Mouse (Mus musculus): ENCODE results near the gene Fem1b. TPM values are rescaled to one million over a fixed set of nuclear protein-coding genes. Genes with fewer than 3 reads are reported as not detected.
"Not testable (repeated sequence)": the region's sequence is repeated elsewhere in the genome, so short reads cannot be mapped to it uniquely, and the experiment has no call there.

Fem1b gene
- polyA plus RNA-seq, 1 experiment from 2014 or later: 41.1 TPM

DNA sequence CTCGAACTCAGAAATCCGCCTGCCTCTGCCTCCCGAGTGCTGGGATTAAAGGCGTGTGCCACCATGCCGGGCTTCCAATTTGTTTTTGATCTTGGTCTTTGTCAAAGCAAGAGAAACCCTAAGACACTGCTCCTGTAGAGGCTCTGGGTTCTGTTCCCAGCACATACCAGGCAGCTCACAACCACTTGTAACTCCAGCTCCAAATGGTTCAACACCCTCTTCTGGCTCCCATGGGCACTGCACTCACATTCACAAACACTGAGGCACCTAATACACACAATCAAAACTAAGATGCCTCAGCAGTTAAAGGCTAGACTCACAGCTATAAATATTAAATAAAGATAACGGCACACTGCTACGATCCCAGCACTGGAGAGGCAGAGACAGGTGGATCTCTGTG lies 10.1 kb upstream of the Fem1b start:
- Histone ChIP-seq H3K4me3 (ENCODE audit: low read depth, low read length) (no peak overlapping the region), H3K36me3 (replicated peaks; ENCODE audit: control insufficient read depth, insufficient read depth, low read depth, low read length) (no peaks in the 10 kb centered on the region), H3K27me3 (ENCODE audit: control insufficient read depth, insufficient read depth, low read length) (no peaks in the 10 kb centered on the region), H3K9me3 (replicated peaks; ENCODE audit: control insufficient read depth, low read length) (no peaks in the 10 kb centered on the region), H3K4me2 (ENCODE audit: low read depth, low read length) (no peak overlapping the region), H3K4me1 (ENCODE audit: control insufficient read depth, insufficient read depth, low read length) (0 out of 2 replicates have a peak, but pooled peaks cover 2% of the 10 kb centered on the region), H3K27ac (replicated peaks; ENCODE audit: low read depth, low read length) (no peak overlapping the region), H3K9ac (replicated peaks; ENCODE audit: low read length) (no peak overlapping the region)
- DNase-seq (ENCODE audit: low spot score) (no peak), ATAC-seq (replicated peaks; ENCODE audit: insufficient number of reproducible peaks, low FRiP score, low TSS enrichment, low read depth) (no peak)
- 96% methylated on average over 7 of the region's 7 CpGs for WGBS

DNA sequence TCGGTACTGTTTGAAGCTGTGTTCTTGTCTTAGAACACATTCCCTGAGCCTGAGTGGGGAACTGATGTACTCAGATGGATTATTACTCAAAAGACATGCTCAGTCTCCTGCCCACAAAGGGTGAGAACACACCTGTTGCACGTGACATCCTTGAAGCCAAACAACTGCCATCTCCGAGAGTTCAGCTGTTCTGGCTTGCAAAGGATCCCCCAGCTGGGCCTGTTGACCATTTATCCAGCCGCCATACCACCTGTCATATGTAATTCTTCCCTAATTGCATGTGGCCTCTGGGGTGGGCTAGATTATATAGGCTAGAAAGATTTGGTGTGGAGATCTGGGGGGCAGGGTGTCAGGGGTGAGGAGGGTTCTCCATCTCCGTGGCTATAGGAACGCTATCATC lies 9.1 kb upstream of the Fem1b start:
- Histone ChIP-seq H3K27me3 (ENCODE audit: control insufficient read depth, insufficient read depth, low read length) (no peaks in the 10 kb centered on the region), H3K27ac (replicated peaks; ENCODE audit: low read depth, low read length) (no peak overlapping the region), H3K9ac (replicated peaks; ENCODE audit: low read length) (no peak overlapping the region), H3K36me3 (replicated peaks; ENCODE audit: control insufficient read depth, insufficient read depth, low read depth, low read length) (no peaks in the 10 kb centered on the region), H3K4me2 (ENCODE audit: low read depth, low read length) (no peak overlapping the region), H3K4me3 (ENCODE audit: low read depth, low read length) (no peak overlapping the region), H3K9me3 (replicated peaks; ENCODE audit: control insufficient read depth, low read length) (no peaks in the 10 kb centered on the region), H3K4me1 (ENCODE audit: control insufficient read depth, insufficient read depth, low read length) (0 out of 2 replicates have a peak, but pooled peaks cover under 1% of the 10 kb centered on the region)
- WGBS: 81% methylated on average over 6 of the region's 6 CpGs
- ATAC-seq (replicated peaks; ENCODE audit: insufficient number of reproducible peaks, low FRiP score, low TSS enrichment, low read depth) (no peak), DNase-seq (ENCODE audit: low spot score) (no peak)

DNA sequence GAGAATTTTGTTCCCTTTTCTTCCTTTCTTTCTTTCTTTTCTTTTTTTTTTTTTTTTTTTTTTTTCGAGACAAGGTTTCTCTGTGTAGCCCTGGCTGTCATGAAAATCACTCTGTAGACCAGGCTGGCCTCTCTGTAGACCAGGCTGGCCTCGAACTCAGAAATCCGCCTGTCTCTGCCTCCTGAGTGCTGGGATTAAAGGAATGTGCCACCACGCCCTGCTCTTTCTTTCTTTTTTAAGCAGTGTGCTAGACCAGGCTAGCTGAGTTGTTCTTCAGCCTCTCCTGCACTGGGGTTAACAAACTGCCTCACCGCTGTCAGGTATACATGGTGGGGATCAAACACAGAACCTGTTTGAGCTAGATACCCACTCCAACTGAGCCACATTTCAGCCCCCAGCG lies 8.2 kb upstream of the Fem1b start:
- 90% methylated on average over 6 of the region's 6 CpGs for WGBS
- not testable (repeated sequence) for H3K4me1 ChIP-seq (ENCODE audit: control insufficient read depth, insufficient read depth, low read length); H3K9me3 ChIP-seq (replicated peaks; ENCODE audit: control insufficient read depth, low read length); H3K9ac ChIP-seq (replicated peaks; ENCODE audit: low read length); DNase-seq (ENCODE audit: low spot score); ATAC-seq (replicated peaks; ENCODE audit: insufficient number of reproducible peaks, low FRiP score, low TSS enrichment, low read depth); H3K4me2 ChIP-seq (ENCODE audit: low read depth, low read length); H3K27me3 ChIP-seq (ENCODE audit: control insufficient read depth, insufficient read depth, low read length); H3K36me3 ChIP-seq (replicated peaks; ENCODE audit: control insufficient read depth, insufficient read depth, low read depth, low read length); H3K4me3 ChIP-seq (ENCODE audit: low read depth, low read length); H3K27ac ChIP-seq (replicated peaks; ENCODE audit: low read depth, low read length)

DNA sequence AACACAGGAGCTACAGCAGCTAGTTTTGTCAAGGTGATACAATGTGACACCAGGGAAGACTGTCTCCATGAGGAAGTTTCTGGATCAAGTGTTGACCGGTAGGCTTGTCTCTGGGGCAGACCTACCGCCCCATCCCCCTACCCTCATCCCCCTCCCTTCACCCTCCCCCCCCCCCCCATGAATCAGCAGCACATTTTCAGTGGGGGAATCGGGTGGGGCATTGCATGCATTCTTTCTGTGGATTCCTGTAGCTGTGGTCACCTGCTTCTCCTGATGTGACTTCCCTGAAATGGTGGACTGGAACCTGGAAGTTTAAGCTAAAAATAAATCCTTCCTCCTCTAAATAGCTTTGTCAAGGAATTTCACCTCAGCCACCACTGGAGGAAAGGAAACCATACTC lies 7.8 kb upstream of the Fem1b start:
- Histone ChIP-seq H3K27ac (replicated peaks; ENCODE audit: low read depth, low read length) (no peak overlapping the region), H3K9me3 (replicated peaks; ENCODE audit: control insufficient read depth, low read length) (no peaks in the 10 kb centered on the region), H3K4me3 (ENCODE audit: low read depth, low read length) (no peak overlapping the region), H3K27me3 (ENCODE audit: control insufficient read depth, insufficient read depth, low read length) (no peaks in the 10 kb centered on the region), H3K4me2 (ENCODE audit: low read depth, low read length) (no peak overlapping the region), H3K9ac (replicated peaks; ENCODE audit: low read length) (no peak overlapping the region), H3K4me1 (ENCODE audit: control insufficient read depth, insufficient read depth, low read length) (no peaks in the 10 kb centered on the region), H3K36me3 (replicated peaks; ENCODE audit: control insufficient read depth, insufficient read depth, low read depth, low read length) (no peaks in the 10 kb centered on the region)
- DNase-seq (ENCODE audit: low spot score) (no peak), ATAC-seq (replicated peaks; ENCODE audit: insufficient number of reproducible peaks, low FRiP score, low TSS enrichment, low read depth) (no peak)
- 83% methylated on average over 3 of the region's 3 CpGs for WGBS

DNA sequence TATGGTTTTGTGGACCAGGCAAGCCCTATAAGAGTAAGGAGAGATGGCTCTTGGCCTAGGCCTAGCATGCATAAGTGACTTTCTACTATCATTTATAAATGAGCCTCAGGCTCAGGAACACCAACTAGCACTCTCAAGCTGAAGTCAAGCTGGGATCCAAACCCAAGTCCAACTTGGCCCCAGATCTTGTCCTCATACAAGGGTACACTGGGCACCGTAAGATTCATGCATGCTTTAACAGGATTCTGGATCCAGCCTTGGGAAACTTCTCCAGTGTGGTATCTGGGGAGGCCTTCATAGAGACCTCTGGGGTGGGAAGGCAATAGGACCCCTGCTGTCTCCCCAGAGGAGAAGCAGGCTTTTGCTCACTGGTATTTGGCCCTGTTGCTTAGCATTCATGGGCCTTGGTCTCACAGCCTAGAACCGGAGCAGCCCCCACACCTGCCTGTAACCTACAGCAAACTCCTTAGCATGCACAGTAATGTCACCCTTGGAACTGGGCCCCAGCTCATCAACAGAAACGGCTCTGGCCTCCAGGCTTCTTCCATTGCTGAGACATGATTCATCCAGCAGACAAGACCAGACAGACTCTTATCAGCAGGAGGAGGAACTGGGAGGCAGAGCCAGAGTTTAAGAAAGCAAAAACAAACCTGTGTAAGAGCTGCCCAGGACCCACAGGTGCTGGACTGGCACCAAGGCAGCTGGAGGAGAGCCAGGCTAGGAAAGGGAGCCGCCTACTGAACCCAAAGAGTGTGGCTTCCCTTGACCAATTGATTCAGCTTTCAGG lies 6.3 kb upstream of the Fem1b start:
- Histone ChIP-seq H3K27ac (replicated peaks; ENCODE audit: low read depth, low read length) (no peak overlapping the region), H3K4me2 (ENCODE audit: low read depth, low read length) (no peak overlapping the region), H3K9me3 (replicated peaks; ENCODE audit: control insufficient read depth, low read length) (no peaks in the 10 kb centered on the region), H3K9ac (replicated peaks; ENCODE audit: low read length) (no peak overlapping the region), H3K36me3 (replicated peaks; ENCODE audit: control insufficient read depth, insufficient read depth, low read depth, low read length) (no peaks in the 10 kb centered on the region), H3K4me3 (ENCODE audit: low read depth, low read length) (no peak overlapping the region), H3K4me1 (ENCODE audit: control insufficient read depth, insufficient read depth, low read length) (no peaks in the 10 kb centered on the region), H3K27me3 (ENCODE audit: control insufficient read depth, insufficient read depth, low read length) (no peaks in the 10 kb centered on the region)
- DNase-seq (ENCODE audit: low spot score): no peak
- WGBS: 77% methylated on average over 4 of the region's 4 CpGs
- no peak for ATAC-seq (replicated peaks; ENCODE audit: insufficient number of reproducible peaks, low FRiP score, low TSS enrichment, low read depth)

DNA sequence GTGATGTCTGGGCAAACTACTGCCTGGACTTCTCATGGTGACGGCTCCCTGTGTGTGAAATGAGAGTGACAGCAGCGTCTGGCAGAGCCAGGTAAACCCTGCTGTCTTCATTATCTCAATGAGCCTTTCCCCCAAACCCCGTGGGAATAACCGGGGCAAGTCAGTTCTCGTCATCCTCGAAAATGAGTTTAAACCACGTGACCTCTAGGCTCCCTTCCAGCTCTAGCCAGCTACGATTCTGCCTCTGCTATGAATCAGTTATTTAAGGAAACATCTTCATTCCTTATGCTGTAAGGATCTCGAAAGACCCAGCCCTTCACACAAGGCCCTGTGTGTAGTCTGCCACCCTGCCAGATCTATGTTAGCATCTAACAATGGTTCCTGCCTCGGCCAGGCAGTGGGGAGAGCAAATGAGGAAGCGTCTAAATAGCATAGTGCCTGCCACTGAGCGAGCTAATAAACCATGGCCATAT lies 5.4 kb upstream of the Fem1b start:
- Histone ChIP-seq H3K4me1 (ENCODE audit: control insufficient read depth, insufficient read depth, low read length) (no peaks in the 10 kb centered on the region), H3K36me3 (replicated peaks; ENCODE audit: control insufficient read depth, insufficient read depth, low read depth, low read length) (no peaks in the 10 kb centered on the region), H3K27ac (replicated peaks; ENCODE audit: low read depth, low read length) (no peak overlapping the region), H3K4me2 (ENCODE audit: low read depth, low read length) (no peak overlapping the region), H3K9me3 (replicated peaks; ENCODE audit: control insufficient read depth, low read length) (no peaks in the 10 kb centered on the region), H3K27me3 (ENCODE audit: control insufficient read depth, insufficient read depth, low read length) (no peaks in the 10 kb centered on the region), H3K4me3 (ENCODE audit: low read depth, low read length) (no peak overlapping the region), H3K9ac (replicated peaks; ENCODE audit: low read length) (no peak overlapping the region)
- 62% methylated on average over 12 of the region's 12 CpGs for WGBS
- ATAC-seq (replicated peaks; ENCODE audit: insufficient number of reproducible peaks, low FRiP score, low TSS enrichment, low read depth): no peak
- no peak for DNase-seq (ENCODE audit: low spot score)

DNA sequence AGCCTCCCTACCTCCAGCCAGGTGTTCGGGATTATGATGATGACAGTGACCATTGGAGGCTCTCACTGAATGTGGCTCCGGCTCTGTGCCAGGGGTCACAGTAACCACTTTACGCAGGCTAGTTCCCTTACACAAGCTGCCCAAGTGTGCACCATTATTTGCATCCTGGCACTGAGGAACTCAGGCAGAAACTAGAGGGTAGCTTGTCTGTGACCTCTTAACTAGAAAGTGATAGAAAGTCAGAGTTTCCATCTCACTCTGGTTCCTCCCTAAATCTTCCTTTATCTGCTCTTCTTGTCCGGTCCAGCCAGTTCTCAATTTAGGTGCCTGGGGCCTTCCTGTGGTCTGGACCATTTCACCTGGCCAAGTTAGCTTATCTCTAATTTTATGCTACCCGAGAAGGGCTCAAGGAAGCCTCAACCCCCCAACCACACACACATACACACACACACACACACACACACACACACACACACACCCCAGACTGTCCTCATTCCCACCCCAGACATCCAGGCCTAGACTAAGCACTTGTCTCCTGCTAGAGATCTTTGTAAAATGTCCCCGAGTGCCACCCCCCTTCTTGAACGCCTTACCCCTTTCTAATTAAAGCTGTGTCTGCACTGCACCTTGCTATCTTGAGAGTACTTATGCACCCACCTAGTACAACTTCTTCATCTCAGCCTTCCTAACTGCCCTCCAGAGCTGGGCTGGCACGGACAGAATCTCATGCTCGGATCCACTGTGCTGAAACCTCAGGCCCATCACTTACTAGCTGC lies 4.8 kb upstream of the Fem1b start:
- Histone ChIP-seq H3K4me2 (ENCODE audit: low read depth, low read length) (no peak overlapping the region), H3K9me3 (replicated peaks; ENCODE audit: control insufficient read depth, low read length) (no peaks in the 10 kb centered on the region), H3K9ac (replicated peaks; ENCODE audit: low read length) (no peak overlapping the region), H3K27ac (replicated peaks; ENCODE audit: low read depth, low read length) (no peak overlapping the region), H3K36me3 (replicated peaks; ENCODE audit: control insufficient read depth, insufficient read depth, low read depth, low read length) (no peaks in the 10 kb centered on the region), H3K4me3 (ENCODE audit: low read depth, low read length) (no peak overlapping the region), H3K27me3 (ENCODE audit: control insufficient read depth, insufficient read depth, low read length) (no peaks in the 10 kb centered on the region), H3K4me1 (ENCODE audit: control insufficient read depth, insufficient read depth, low read length) (no peaks in the 10 kb centered on the region)
- DNase-seq (ENCODE audit: low spot score) (no peak), ATAC-seq (replicated peaks; ENCODE audit: insufficient number of reproducible peaks, low FRiP score, low TSS enrichment, low read depth) (no peak)
- 82% methylated on average over 9 of the region's 9 CpGs for WGBS

DNA sequence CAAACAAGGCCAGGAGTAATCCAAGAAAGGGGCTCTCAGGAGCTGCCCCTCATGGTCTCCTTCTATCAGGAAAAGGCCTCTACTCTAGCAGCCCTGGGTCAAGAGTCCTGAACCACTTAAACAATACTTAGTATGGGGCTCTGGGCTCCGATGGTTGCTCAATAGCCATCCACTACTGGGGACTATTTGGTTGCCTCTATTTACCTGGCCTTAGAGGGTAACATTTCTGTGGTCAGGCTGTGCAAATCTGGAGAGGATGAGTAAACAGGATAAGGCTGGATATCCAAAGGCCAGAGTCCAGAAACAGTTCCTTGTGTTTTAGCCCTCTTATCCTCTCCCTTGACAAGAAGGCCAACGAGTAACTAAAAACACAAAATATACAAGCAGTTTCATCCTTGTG lies 3.0 kb upstream of the Fem1b start:
- Histone ChIP-seq H3K36me3 (replicated peaks; ENCODE audit: control insufficient read depth, insufficient read depth, low read depth, low read length) (no peaks in the 10 kb centered on the region), H3K9ac (replicated peaks; ENCODE audit: low read length) (no peak overlapping the region), H3K4me3 (ENCODE audit: low read depth, low read length) (no peak overlapping the region), H3K9me3 (replicated peaks; ENCODE audit: control insufficient read depth, low read length) (no peaks in the 10 kb centered on the region), H3K27ac (replicated peaks; ENCODE audit: low read depth, low read length) (no peak overlapping the region), H3K4me2 (ENCODE audit: low read depth, low read length) (no peak overlapping the region), H3K27me3 (ENCODE audit: control insufficient read depth, insufficient read depth, low read length) (no peaks in the 10 kb centered on the region), H3K4me1 (ENCODE audit: control insufficient read depth, insufficient read depth, low read length) (no peaks in the 10 kb centered on the region)
- 88% methylated on average over 2 of the region's 2 CpGs for WGBS
- no peak for ATAC-seq (replicated peaks; ENCODE audit: insufficient number of reproducible peaks, low FRiP score, low TSS enrichment, low read depth)
- DNase-seq (ENCODE audit: low spot score): no peak
